In genomic region chr6:125132470-125132869, GRCm38 (mm10) we compare ENCODE assay signal across 8 mouse cellular contexts. TPM values are rescaled to one million over a fixed set of nuclear protein-coding genes. Genes with fewer than 3 reads are reported as not detected.
DNase-seq lines count a peak whose midpoint lies in the region; ATAC-seq and TF ChIP-seq lines count a peak whose summit lies in the region.

No protein-coding gene starts in this region.

- ATAC-seq in lung, embryonic 16.5 days (ENCODE audit: low read depth) = no peak
- ATAC-seq in neural tube, embryonic 15.5 days (ENCODE audit: low FRiP score) = no peak

- no peaks in the 10 kb centered on the region for H3K9me3 ChIP-seq in lung, embryonic 16.5 days (ENCODE audit: control insufficient read depth, low read length)
- no peaks in the 10 kb centered on the region for H3K9me3 ChIP-seq in limb, embryonic 10.5 days (replicated peaks)
- H3K9me3 ChIP-seq in neural tube, embryonic 15.5 days (replicated peaks) = no peaks in the 10 kb centered on the region

- WGBS in lung, embryonic 16.5 days = 4% methylated on average over 11 of the region's 11 CpGs
- 9% methylated on average over 11 of the region's 11 CpGs for WGBS in limb, embryonic 10.5 days
- WGBS in neural tube, embryonic 15.5 days = 6% methylated on average over 11 of the region's 11 CpGs

- peaks cover 5% of the 10 kb centered on the region; the same call in 1 of the 2 replicates for H3K4me1 ChIP-seq in lung, embryonic 16.5 days (replicated peaks; ENCODE audit: control insufficient read depth, insufficient read depth, low read length)
- H3K4me1 ChIP-seq in embryonic fibroblast, embryonic 13.5 days (ENCODE audit: control insufficient read depth, insufficient read depth, low read length) = peaks cover 5% of the 10 kb centered on the region
- H3K4me1 ChIP-seq in limb, embryonic 10.5 days = peaks cover 16% of the 10 kb centered on the region
- peaks cover 22% of the 10 kb centered on the region for H3K4me1 ChIP-seq in neural tube, embryonic 15.5 days

- no peak for TF ChIP-seq POLR2A in embryonic fibroblast, embryonic 13.5 days (IDR thresholded peaks at IDR 0.05; ENCODE audit: low read depth, low read length)

- H3K36me3 ChIP-seq in lung, embryonic 16.5 days (ENCODE audit: control insufficient read depth, insufficient read depth, low read length) = peaks cover 54% of the 10 kb centered on the region
- H3K36me3 ChIP-seq in limb, embryonic 10.5 days = peaks cover 78% of the 10 kb centered on the region
- H3K36me3 ChIP-seq in neural tube, embryonic 15.5 days = peaks cover 69% of the 10 kb centered on the region

- H3K4me2 ChIP-seq in lung, embryonic 16.5 days (ENCODE audit: low read depth, low read length) = peak overlapping the region; percentile 72
- H3K4me2 ChIP-seq in neural tube, embryonic 15.5 days = peak overlapping the region; percentile 91

- no peak overlapping the region for H3K27ac ChIP-seq in lung, embryonic 16.5 days (ENCODE audit: low read length)
- no peak overlapping the region for H3K27ac ChIP-seq in embryonic fibroblast, embryonic 13.5 days (ENCODE audit: insufficient read depth, low read length)
- peak overlapping the region; percentile 89 for H3K27ac ChIP-seq in limb, embryonic 10.5 days
- H3K27ac ChIP-seq in neural tube, embryonic 15.5 days (replicated peaks) = no peak overlapping the region

- no peak for TF ChIP-seq CTCF in embryonic fibroblast, embryonic 13.5 days (IDR thresholded peaks at IDR 0.05; ENCODE audit: borderline replicate concordance, insufficient read depth, low read length)

- no peak for DNase-seq in lung, postnatal 25 days (ENCODE audit: low spot score)
- no peak for DNase-seq in limb, embryonic 10.5 days (ENCODE audit: low spot score)
- no peak for DNase-seq in MN1 (ENCODE audit: low spot score)
- DNase-seq in natural killer cell, adult 2 months (ENCODE audit: low spot score in 2 of 2) = no peak
- DNase-seq in adrenal gland, adult 2 months = no peak

- H3K4me3 ChIP-seq in lung, embryonic 16.5 days (ENCODE audit: low read length) = peak overlapping the region; percentile 77
- peak overlapping the region; percentile 87 for H3K4me3 ChIP-seq in embryonic fibroblast, embryonic 13.5 days (ENCODE audit: insufficient read depth, low read length)
- H3K4me3 ChIP-seq in limb, embryonic 10.5 days = peak overlapping the region; percentile 81
- peak overlapping the region; percentile 91 for H3K4me3 ChIP-seq in neural tube, embryonic 15.5 days (replicated peaks)

- no peaks in the 10 kb centered on the region for H3K27me3 ChIP-seq in lung, embryonic 16.5 days (ENCODE audit: control insufficient read depth, insufficient read depth, low read depth, low read length)
- no peaks in the 10 kb centered on the region for H3K27me3 ChIP-seq in limb, embryonic 10.5 days (ENCODE audit: low read depth, poor library complexity, severe bottlenecking)
- no peaks in the 10 kb centered on the region for H3K27me3 ChIP-seq in neural tube, embryonic 15.5 days (replicated peaks)

- H3K9ac ChIP-seq in lung, embryonic 16.5 days (ENCODE audit: low read length) = peak overlapping the region; percentile 88
- H3K9ac ChIP-seq in neural tube, embryonic 15.5 days (replicated peaks) = peak overlapping the region; percentile 84

RNA-seq across cellular contexts. Expression of gene Nop2, which starts 0.8 kb away (rescaled TPM):
- polyA plus RNA-seq in lung, embryonic 16.5 days (2015; fragmentation: Nextera tagmentation; extraction: Ambion mirVana) = 44.5 and 52.5 TPM in 2 replicates
- polyA plus RNA-seq in embryonic fibroblast, embryonic 13.5 days (2011; ENCODE audit: insufficient read length, low read depth, missing spikeins) = 35.9 and 41.6 TPM in 2 replicates
- 94.6 and 119 TPM in 2 replicates for polyA plus RNA-seq in limb, embryonic 10.5 days (2016; fragmentation: Nextera tagmentation; extraction: Ambion mirVana)
- polyA plus RNA-seq in neural tube, embryonic 15.5 days (2015; fragmentation: Nextera tagmentation; extraction: Ambion mirVana) = 47.8 and 58.0 TPM in 2 replicates
- 10 to 100 TPM; 40.9 to 51.7 TPM for total RNA-seq in adrenal gland, adult 2 months (2021)
- 8.0 and 12.0 TPM in 2 replicates for polyA plus RNA-seq in adrenal gland, adult 2 months (2012; rRNA removed)

RNA-seq across cellular contexts. Expression of gene Iffo1, which starts 12.6 kb away (rescaled TPM):
- 5.5 and 7.2 TPM in 2 replicates for polyA plus RNA-seq in lung, embryonic 16.5 days (2015; fragmentation: Nextera tagmentation; extraction: Ambion mirVana)
- polyA plus RNA-seq in embryonic fibroblast, embryonic 13.5 days (2011; ENCODE audit: insufficient read length, low read depth, missing spikeins) = 10.4 and 12.0 TPM in 2 replicates
- polyA plus RNA-seq in limb, embryonic 10.5 days (2016; fragmentation: Nextera tagmentation; extraction: Ambion mirVana) = 10.9 and 15.5 TPM in 2 replicates
- polyA plus RNA-seq in neural tube, embryonic 15.5 days (2015; fragmentation: Nextera tagmentation; extraction: Ambion mirVana) = 20.1 and 24.6 TPM in 2 replicates
- total RNA-seq in adrenal gland, adult 2 months (2021) = 10 to 100 TPM; 13.8 to 21.4 TPM
- 73.1 and 80.0 TPM in 2 replicates for polyA plus RNA-seq in adrenal gland, adult 2 months (2012; rRNA removed)

RNA-seq across cellular contexts. Expression of gene Gapdh, which starts 33.8 kb away (rescaled TPM):
- polyA plus RNA-seq in lung, embryonic 16.5 days (2015; fragmentation: Nextera tagmentation; extraction: Ambion mirVana) = 1,562 and 1,631 TPM in 2 replicates
- polyA plus RNA-seq in embryonic fibroblast, embryonic 13.5 days (2011; ENCODE audit: insufficient read length, low read depth, missing spikeins) = 571 and 859 TPM in 2 replicates
- 2,585 and 3,112 TPM in 2 replicates for polyA plus RNA-seq in limb, embryonic 10.5 days (2016; fragmentation: Nextera tagmentation; extraction: Ambion mirVana)
- polyA plus RNA-seq in neural tube, embryonic 15.5 days (2015; fragmentation: Nextera tagmentation; extraction: Ambion mirVana) = 1,563 and 1,690 TPM in 2 replicates
- 1,000 to 10,000 TPM; 2,613 to 2,674 TPM for total RNA-seq in adrenal gland, adult 2 months (2021)
- 2,736 and 3,470 TPM in 2 replicates for polyA plus RNA-seq in adrenal gland, adult 2 months (2012; rRNA removed)

RNA-seq across cellular contexts. Expression of gene Chd4, which starts 36.7 kb away (rescaled TPM):
- 58.2 and 59.4 TPM in 2 replicates for polyA plus RNA-seq in lung, embryonic 16.5 days (2015; fragmentation: Nextera tagmentation; extraction: Ambion mirVana)
- 156 and 178 TPM in 2 replicates for polyA plus RNA-seq in embryonic fibroblast, embryonic 13.5 days (2011; ENCODE audit: insufficient read length, low read depth, missing spikeins)
- 104 and 109 TPM in 2 replicates for polyA plus RNA-seq in limb, embryonic 10.5 days (2016; fragmentation: Nextera tagmentation; extraction: Ambion mirVana)
- polyA plus RNA-seq in neural tube, embryonic 15.5 days (2015; fragmentation: Nextera tagmentation; extraction: Ambion mirVana) = 87.5 and 93.9 TPM in 2 replicates
- total RNA-seq in adrenal gland, adult 2 months (2021) = 100 to 1,000 TPM; 139 to 156 TPM
- polyA plus RNA-seq in adrenal gland, adult 2 months (2012; rRNA removed) = 54.1 and 58.1 TPM in 2 replicates

RNA-seq across cellular contexts. Expression of gene Ncapd2, which starts 59.0 kb away (rescaled TPM):
- polyA plus RNA-seq in lung, embryonic 16.5 days (2015; fragmentation: Nextera tagmentation; extraction: Ambion mirVana) = 123 and 135 TPM in 2 replicates
- 75.8 and 137 TPM in 2 replicates for polyA plus RNA-seq in embryonic fibroblast, embryonic 13.5 days (2011; ENCODE audit: insufficient read length, low read depth, missing spikeins)
- polyA plus RNA-seq in limb, embryonic 10.5 days (2016; fragmentation: Nextera tagmentation; extraction: Ambion mirVana) = 285 and 288 TPM in 2 replicates
- 38.2 and 56.6 TPM in 2 replicates for polyA plus RNA-seq in neural tube, embryonic 15.5 days (2015; fragmentation: Nextera tagmentation; extraction: Ambion mirVana)
- 10 to 100 TPM; 20.4 to 25.5 TPM for total RNA-seq in adrenal gland, adult 2 months (2021)
- 25.2 and 28.7 TPM in 2 replicates for polyA plus RNA-seq in adrenal gland, adult 2 months (2012; rRNA removed)
